Mouse (Mus musculus) hematopoietic stem cell, adult 5-6 weeks (primary cell): ENCODE measurements around the gene Zfp853. TPM values are rescaled to one million over a fixed set of nuclear protein-coding genes. Genes with fewer than 3 reads are reported as not detected.

Source experiments
- ATAC-seq, 2 experiments: fragments of 125-278 bp in 1 of 2; replicated peaks in 1 of 2; 2 replicates each; pipeline ENCODE4 v1.8.0; 2016 to 2017; ENCODE audit warnings: inconsistent platforms in 2 of 2, mild to moderate bottlenecking in 2 of 2, moderate number of reproducible peaks in 2 of 2, low read depth in 1 of 2, moderate TSS enrichment in 1 of 2; ENCODE audit not compliant: low FRiP score in 2 of 2, poor library complexity in 2 of 2, severe bottlenecking in 2 of 2, insufficient read depth in 1 of 2, low TSS enrichment in 1 of 2
- total RNA-seq: library from RNA; stranded (forward); fragments of 172-1452, 232-1000 nt; gene quantifications from 2 replicates; pipeline ENCODE4 v1.2.3, GENCODE M21; 2017

The Zfp853 gene
- total RNA-seq, 1 experiment from 2014 or later, result not detected

GRCm38 (mm10) chr5:143266794-143267193 is 26.6 kb downstream of the Zfp853 start:
- no peak for ATAC-seq

- no peak for ATAC-seq
Observed at GRCm38 (mm10) chr5:143265409-143265808, 28.0 kb downstream of the Zfp853 start.

DNA sequence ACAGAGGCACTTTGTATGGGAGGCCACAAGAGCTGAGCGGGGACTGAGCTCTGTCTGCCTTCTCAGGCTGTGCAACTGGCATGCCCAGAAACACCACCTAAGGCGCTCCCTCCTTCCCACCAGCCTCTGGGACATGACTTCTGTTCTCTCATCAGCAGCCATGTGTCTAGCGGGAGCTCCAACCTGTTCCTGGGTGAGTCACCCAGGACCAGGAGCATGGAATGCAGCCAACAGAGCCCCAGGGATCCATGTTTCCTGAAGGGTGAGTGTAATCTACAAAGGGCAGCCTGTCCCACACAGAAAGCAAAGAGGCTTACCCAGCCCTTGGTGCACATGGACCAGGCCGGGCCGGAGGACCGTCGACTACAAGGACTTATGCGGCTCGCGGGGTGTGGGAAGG is 28.7 kb downstream of the Zfp853 start:
- ATAC-seq, result no peak

DNA sequence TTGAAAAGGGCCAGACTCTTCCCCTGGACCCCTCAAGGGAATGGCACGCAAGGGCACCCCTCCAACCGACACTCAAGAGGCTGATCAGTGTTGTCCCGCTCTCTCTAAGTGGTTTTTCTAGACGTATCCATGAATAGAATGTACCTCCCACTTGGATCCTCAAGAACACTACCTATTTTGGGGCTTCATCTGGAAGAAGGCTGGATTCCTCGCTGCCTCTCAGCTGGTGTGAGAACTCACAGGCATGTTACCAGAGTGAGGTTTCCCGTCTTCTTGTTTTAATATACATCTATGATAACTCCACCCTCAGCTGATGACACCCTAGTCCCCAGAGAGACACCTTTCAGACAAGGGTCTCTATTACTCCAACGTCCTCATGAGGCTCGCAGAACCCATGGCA is 31.8 kb downstream of the Zfp853 start:
- ATAC-seq, result no peak

GRCm38 (mm10) chr5:143255802-143256201 is 37.6 kb downstream of the Zfp853 start:
- ATAC-seq, result no peak

DNA sequence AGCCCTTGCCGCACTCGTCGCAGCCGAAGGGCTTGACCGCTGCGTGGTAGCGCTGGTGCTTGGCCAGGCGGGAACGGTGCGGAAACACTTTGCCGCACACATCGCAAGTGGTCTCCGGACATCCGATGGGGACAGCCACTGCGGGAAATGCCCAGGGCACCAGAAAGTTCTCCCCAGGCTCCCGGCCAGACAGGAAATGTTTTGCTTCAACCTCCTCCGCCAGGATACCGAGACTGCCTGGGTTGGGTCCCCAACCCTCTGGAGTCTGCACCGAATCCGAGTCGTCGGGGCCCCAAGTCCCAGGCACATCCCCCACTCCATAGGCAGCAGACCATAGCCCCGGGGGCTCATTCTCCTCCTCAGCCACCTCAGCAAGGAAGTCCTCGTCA is 38.3 kb downstream of the Zfp853 start:
- no peak for ATAC-seq

GRCm38 (mm10) chr5:143254487-143255130 is 38.8 kb downstream of the Zfp853 start:
- no peak; a peak in 1 of 4 replicates for ATAC-seq

DNA sequence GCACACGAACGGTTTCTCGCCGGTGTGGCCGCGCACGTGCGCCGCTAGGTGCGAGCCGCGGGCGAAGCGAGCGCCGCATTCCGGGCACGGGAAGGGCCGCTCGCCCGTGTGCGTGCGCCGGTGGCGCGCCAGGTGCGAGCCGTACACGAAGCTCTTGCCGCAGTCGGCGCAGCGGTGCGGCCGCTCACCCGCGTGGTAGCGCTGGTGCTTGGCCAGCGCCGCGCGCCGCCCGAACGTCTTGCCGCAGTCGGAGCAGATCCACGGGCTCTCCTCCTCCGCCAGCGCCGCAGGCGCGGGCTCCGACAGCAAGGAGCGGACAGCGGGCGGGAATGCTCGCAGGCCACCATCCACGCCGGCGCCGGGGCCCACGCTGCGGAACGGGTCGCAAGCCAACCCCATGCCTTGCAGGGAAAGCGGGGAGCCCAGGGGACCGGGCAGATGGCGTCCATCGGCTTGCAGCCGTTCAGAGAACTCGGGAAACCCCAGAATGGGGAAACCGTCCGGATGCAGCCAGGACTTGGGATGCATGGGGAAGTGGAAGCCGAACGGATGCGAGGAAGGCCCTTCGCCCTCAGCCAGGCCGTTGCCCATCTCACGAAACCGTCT is 39.4 kb downstream of the Zfp853 start:
- no peak for ATAC-seq

- no peak for ATAC-seq
Observed at GRCm38 (mm10) chr5:143253186-143253880, 40.1 kb downstream of the Zfp853 start.

DNA sequence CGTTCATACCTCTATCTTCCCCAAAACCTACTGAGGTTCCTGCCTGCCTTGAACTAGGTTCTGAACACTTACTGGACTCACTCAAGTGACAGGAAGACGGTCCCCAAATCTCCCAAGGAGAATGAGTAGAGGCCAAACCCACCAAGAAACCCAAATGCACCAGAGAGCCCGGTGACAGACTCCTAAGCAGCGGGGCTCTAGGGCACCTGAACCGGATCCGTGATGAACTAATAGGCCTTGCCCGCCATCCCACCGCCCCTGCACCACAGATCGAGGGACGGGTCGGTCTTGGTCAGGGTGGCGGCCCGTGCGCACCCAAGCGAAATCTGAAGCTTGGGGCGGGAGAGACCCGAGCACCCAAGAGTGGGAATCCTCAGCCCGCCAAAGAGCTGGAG is 40.6 kb downstream of the Zfp853 start:
- no peak for ATAC-seq

DNA sequence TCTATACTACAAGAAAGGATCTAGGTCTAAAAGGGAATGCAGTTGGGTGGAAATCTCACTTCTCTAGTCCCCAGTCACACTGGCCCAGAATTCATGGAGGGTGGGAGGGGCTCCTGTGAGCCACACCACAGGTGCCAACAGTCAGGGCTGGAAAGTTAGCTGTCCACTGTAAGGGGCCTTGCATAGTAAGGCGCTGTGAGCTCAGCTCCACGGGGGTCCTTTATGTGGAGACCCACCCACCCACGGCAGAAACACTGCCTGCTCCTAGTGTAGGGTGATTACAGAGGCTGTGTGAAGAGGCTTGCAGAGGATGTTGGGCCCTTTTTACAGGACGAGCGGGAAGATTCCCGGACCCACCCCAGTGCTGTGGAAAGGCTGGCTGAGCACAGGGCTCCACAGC is 41.4 kb downstream of the Zfp853 start:
- ATAC-seq, result no peak

GRCm38 (mm10) chr5:143244926-143245325 is 48.5 kb downstream of the Zfp853 start:
- ATAC-seq, result no peak

Other genes with a start within 250 kb of the Zfp853 start
- 57.0 and 59.8 TPM in 2 replicates for gene Rnf216, start 180.6 kb downstream of the Zfp853 start, total RNA-seq
- gene Olfr718-ps1, start 146.0 kb downstream of the Zfp853 start, total RNA-seq, result not detected in 2 replicates
- gene Rbak, start 112.8 kb downstream of the Zfp853 start, total RNA-seq, result 12.7 and 19.6 TPM in 2 replicates
- gene Spdye4b, start 112.6 kb downstream of the Zfp853 start, total RNA-seq, result not detected in 2 replicates
- gene Spdye4a, start 66.7 kb downstream of the Zfp853 start, total RNA-seq, result not detected in 2 replicates
- 26.0 and 28.5 TPM in 2 replicates for gene Zfp12, start 58.5 kb downstream of the Zfp853 start, total RNA-seq
- gene Zfp316, start 23.6 kb downstream of the Zfp853 start, total RNA-seq, result 5.4 and 8.0 TPM in 2 replicates
- 13.5 and 20.7 TPM in 2 replicates for gene E130309D02Rik, start 21.7 kb upstream of the Zfp853 start, total RNA-seq
- gene Zdhhc4, start 35.6 kb upstream of the Zfp853 start, total RNA-seq, result 34.3 and 39.5 TPM in 2 replicates
- gene Grid2ip, start 63.7 kb upstream of the Zfp853 start, total RNA-seq, result not detected in 2 replicates
- gene Kdelr2, start 110.2 kb upstream of the Zfp853 start, total RNA-seq, result 61.3 and 76.2 TPM in 2 replicates
- 9.8 and 11.5 TPM in 2 replicates for gene Daglb, start 171.0 kb upstream of the Zfp853 start, total RNA-seq
- 107 and 130 TPM in 2 replicates for gene Rac1, start 234.4 kb upstream of the Zfp853 start, total RNA-seq